Mouse (Mus musculus) spleen, postnatal 36 days (tissue): ENCODE data around the gene Wdr46.
"Not testable (repeated sequence)": the region's sequence is repeated elsewhere in the genome, so short reads cannot be mapped to it uniquely, and the experiment has no call there.

Experiments used
- DNase-seq, 2 experiments: peaks; one replicate each; pipeline ENCODE4 v3.0.0; 2022; ENCODE audit warnings: low spot score in 2 of 2, mixed read lengths in 1 of 2

Gene Wdr46

GRCm38 (mm10) chr17:33979512-33980050, 39.1 kb downstream of the Wdr46 start:
- no peak for DNase-seq

GRCm38 (mm10) chr17:33980181-33981035, 39.9 kb downstream of the Wdr46 start:
- no peak for DNase-seq

GRCm38 (mm10) chr17:33981192-33981909, 40.9 kb downstream of the Wdr46 start:
- DNase-seq = peak; percentile 87 to 92

GRCm38 (mm10) chr17:33982136-33982535, 41.7 kb downstream of the Wdr46 start:
- peak; percentile 49 to 69 for DNase-seq

- peak; percentile 41 to 59 for DNase-seq
Measured at GRCm38 (mm10) chr17:33991788-33992664, 51.6 kb downstream of the Wdr46 start.

- no peak for DNase-seq
Measured at GRCm38 (mm10) chr17:33994959-33995358, 54.5 kb downstream of the Wdr46 start.

GRCm38 (mm10) chr17:33995651-33996050, 55.2 kb downstream of the Wdr46 start:
- DNase-seq = no peak

- not testable (repeated sequence) for DNase-seq
Measured at GRCm38 (mm10) chr17:33997025-33997424, 56.6 kb downstream of the Wdr46 start.

- not testable (repeated sequence) for DNase-seq
Measured at GRCm38 (mm10) chr17:33998697-33999096, 58.2 kb downstream of the Wdr46 start.
